Mouse (Mus musculus) forebrain, postnatal 0 days (tissue): ENCODE measurements around the gene Wnk2. TPM values are rescaled to one million over a fixed set of nuclear protein-coding genes. Genes with fewer than 3 reads are reported as not detected.

Experiments used
- ATAC-seq: fragments of 200-750 bp; cut with Nextera tagmentation; 2 replicates; pipeline ENCODE4 v1.8.0; 2017; ENCODE audit warnings: mild to moderate bottlenecking, moderate library complexity
- DNase-seq: peaks from one replicate; pipeline ENCODE4 v3.0.0-alpha.2; 2015
- H3K27ac ChIP-seq: fragments of 300-500 bp; sonication (generic); 2 replicates; pipeline ENCODE4 v1.5.1; 2014; ENCODE audit warnings: low read depth, mild to moderate bottlenecking, antibody characterized with exemption, low read length, moderate library complexity, mixed read lengths
- H3K27me3 ChIP-seq: fragments of 300-500 bp; sonication (generic); 2 replicates; pipeline ENCODE4 v1.6.1; 2014; ENCODE audit warnings: mild to moderate bottlenecking, low read length, mixed read lengths; ENCODE audit not compliant: insufficient read depth
- H3K36me3 ChIP-seq: fragments of 300-500 bp; sonication (generic); 2 replicates; pipeline ENCODE4 v1.6.1; 2014; ENCODE audit warnings: mild to moderate bottlenecking, moderate library complexity; ENCODE audit not compliant: insufficient read depth
- H3K4me1 ChIP-seq: fragments of 300-500 bp; sonication (generic); 2 replicates; pipeline ENCODE4 v1.6.1; 2014; ENCODE audit warnings: antibody characterized with exemption; ENCODE audit not compliant: insufficient read depth
- H3K4me2 ChIP-seq: fragments of 300-500 bp; sonication (generic); 2 replicates; pipeline ENCODE4 v1.6.1; 2014; ENCODE audit warnings: low read depth, mild to moderate bottlenecking, moderate library complexity
- H3K4me3 ChIP-seq: fragments of 300-500 bp; sonication (generic); 2 replicates; pipeline ENCODE4 v1.5.1; 2014; ENCODE audit warnings: low read depth, low read length, mixed read lengths
- H3K9ac ChIP-seq: fragments of 300-500 bp; sonication (generic); 2 replicates; pipeline ENCODE4 v1.6.1; 2014; ENCODE audit warnings: mild to moderate bottlenecking
- H3K9me3 ChIP-seq: fragments of 300-500 bp; sonication (generic); 2 replicates; pipeline ENCODE4 v1.6.1; 2016; ENCODE audit warnings: low read length
- CTCF ChIP-seq: sonication (generic); IDR thresholded peaks from 2 replicates; pipeline ENCODE4 v1.5.1; 2016; ENCODE audit warnings: antibody characterized with exemption, control low read depth, low read depth
- WGBS: fragments of 180-500 bp; shearing (Covaris S2); extraction: QIAGEN DNeasy Blood & Tissue Kit; methylation state at CpG from one replicate; pipeline ENCODE4 v1.1.7; 2014; 5-methylcytosine and 5-hydroxymethylcytosine counted together
- polyA plus RNA-seq: library from polyadenylated mRNA; unstranded; fragments of >200 nt; fragmentation: Nextera tagmentation; extraction: Ambion mirVana; gene quantifications from 2 replicates; pipeline ENCODE4 v1.2.1, GENCODE M21; 2015
- total RNA-seq: library from RNA; depleted of rRNA; stranded (reverse); fragments of >200 nt; gene quantifications from 2 replicates; pipeline ENCODE4 v1.2.3, GENCODE M21; 2014

Wnk2 gene
- total and polyA plus RNA-seq, 2 experiments from 2014 or later, result 15.2 to 46.6 TPM

DNA sequence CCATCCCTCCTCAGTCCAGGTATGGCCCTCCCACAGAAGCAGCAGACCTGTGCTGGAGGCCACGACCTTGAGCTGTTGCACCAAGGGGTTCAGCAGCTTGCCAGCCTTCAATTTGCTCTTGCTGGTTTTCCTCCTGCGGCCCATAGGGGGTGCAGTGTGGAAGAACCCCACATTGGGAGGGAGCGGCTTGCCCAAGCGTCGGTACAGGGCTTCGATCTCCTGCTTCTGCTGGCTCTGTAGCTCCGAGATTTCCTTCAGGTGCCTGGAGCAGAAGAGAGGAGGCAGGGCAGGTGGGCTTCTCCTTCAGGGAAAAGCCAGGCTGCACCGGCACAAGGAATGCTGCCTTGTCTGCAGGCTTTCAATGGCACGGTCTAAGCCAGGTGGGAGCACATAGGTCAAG is 95.3 kb downstream of the Wnk2 start:
- H3K36me3 ChIP-seq, result peaks cover 54% of the 10 kb centered on the region
- no peak for ATAC-seq
- DNase-seq, result peak; percentile 17

DNA sequence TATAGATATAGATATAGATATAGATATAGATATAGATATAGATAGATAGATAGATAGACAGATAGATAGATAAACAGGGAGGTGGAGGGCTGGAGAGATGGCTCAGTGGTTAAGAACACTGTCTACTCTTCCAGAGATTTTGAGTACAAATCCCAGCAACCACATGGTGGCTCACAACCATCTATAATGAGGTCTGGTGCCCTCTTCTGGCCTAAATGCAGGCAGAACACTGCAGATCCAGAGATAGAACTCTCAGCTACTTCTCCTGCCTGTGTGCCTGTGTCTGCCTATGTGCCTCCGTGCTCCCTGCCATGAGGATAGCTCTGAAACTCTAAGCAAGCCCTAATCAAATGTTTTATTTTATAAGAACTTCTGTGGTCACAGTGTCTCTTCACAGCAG is 100.4 kb downstream of the Wnk2 start:
- ATAC-seq (no peak), DNase-seq (no peak)
- Histone ChIP-seq H3K27ac (no peak overlapping the region), H3K4me2 (no peak overlapping the region), H3K36me3 (peaks cover 46% of the 10 kb centered on the region), H3K9me3 (no peaks in the 10 kb centered on the region), H3K27me3 (no peaks in the 10 kb centered on the region), H3K9ac (no peak overlapping the region), H3K4me1 (no peaks in the 10 kb centered on the region), H3K4me3 (no peak overlapping the region)
- WGBS, result 82% methylated on average over 1 of the region's 1 CpGs
- TF ChIP-seq CTCF, result no peak

More for the DNA sequence above, 95.3 kb downstream of the Wnk2 start:
- H3K4me3 ChIP-seq, result no peak overlapping the region
- no peak overlapping the region for H3K4me2 ChIP-seq
- no peaks in the 10 kb centered on the region for H3K27me3 ChIP-seq
- peak; percentile 63 for TF ChIP-seq CTCF
- H3K27ac ChIP-seq, result no peak overlapping the region
- no peaks in the 10 kb centered on the region for H3K9me3 ChIP-seq
- no peaks in the 10 kb centered on the region for H3K4me1 ChIP-seq
- no peak overlapping the region for H3K9ac ChIP-seq
- WGBS, result 44% methylated on average over 9 of the region's 9 CpGs

DNA sequence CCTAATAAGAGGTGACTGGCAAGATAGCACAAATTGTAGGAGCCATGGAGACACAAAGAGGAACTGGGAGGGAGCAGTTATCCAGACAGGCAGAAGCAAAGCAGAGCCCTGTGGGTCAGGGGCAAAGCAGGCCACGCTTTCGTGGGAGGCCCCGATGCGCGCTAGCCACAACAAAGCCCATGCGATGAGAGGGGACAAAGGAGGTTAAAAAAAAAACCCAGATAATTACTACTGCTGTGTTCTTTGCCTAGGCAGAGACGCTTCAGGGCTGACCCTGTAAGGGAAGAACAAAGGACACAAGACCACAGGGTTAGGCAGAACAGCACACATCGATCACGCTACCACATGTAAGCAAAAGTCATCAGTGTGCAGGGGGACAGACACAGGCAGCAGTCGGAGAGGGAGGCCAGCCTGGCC is 103.7 kb downstream of the Wnk2 start:
- Histone ChIP-seq H3K4me1 (no peaks in the 10 kb centered on the region), H3K9ac (no peak overlapping the region), H3K27me3 (no peaks in the 10 kb centered on the region), H3K27ac (no peak overlapping the region), H3K4me2 (no peak overlapping the region), H3K9me3 (no peaks in the 10 kb centered on the region), H3K4me3 (no peak overlapping the region), H3K36me3 (peaks cover 29% of the 10 kb centered on the region)
- no peak for TF ChIP-seq CTCF
- peak; percentile 48; the same call in 1 of the 2 replicates for ATAC-seq
- no peak for DNase-seq
- WGBS, result 18% methylated on average over 10 of the region's 10 CpGs

DNA sequence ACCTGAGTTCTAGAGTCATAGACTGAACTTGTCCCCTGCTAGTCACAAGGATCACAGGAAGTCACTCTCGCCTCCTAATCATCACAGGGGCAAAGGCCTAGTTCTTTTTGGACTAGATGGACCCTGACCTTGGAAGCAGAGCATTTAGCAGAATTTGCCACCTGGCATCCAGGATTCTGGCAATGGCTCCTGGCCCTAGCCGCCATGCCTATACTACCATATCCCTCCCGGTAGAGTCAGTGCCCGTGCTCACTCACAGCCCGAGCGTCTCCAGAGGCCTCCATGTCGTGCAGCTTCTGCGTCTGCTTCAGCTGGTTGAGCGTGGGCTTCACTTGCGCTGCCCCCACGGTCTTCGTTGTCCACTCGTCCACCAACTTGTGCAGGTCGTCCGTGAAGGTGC is 105.4 kb downstream of the Wnk2 start:
- Histone ChIP-seq H3K27ac (no peak overlapping the region), H3K9me3 (no peaks in the 10 kb centered on the region), H3K9ac (no peak overlapping the region), H3K4me2 (no peak overlapping the region), H3K4me1 (no peaks in the 10 kb centered on the region), H3K36me3 (peaks cover 32% of the 10 kb centered on the region), H3K27me3 (no peaks in the 10 kb centered on the region), H3K4me3 (no peak overlapping the region)
- ATAC-seq (no peak), DNase-seq (no peak)
- 96% methylated on average over 15 of the region's 15 CpGs for WGBS
- TF ChIP-seq CTCF, result no peak

DNA sequence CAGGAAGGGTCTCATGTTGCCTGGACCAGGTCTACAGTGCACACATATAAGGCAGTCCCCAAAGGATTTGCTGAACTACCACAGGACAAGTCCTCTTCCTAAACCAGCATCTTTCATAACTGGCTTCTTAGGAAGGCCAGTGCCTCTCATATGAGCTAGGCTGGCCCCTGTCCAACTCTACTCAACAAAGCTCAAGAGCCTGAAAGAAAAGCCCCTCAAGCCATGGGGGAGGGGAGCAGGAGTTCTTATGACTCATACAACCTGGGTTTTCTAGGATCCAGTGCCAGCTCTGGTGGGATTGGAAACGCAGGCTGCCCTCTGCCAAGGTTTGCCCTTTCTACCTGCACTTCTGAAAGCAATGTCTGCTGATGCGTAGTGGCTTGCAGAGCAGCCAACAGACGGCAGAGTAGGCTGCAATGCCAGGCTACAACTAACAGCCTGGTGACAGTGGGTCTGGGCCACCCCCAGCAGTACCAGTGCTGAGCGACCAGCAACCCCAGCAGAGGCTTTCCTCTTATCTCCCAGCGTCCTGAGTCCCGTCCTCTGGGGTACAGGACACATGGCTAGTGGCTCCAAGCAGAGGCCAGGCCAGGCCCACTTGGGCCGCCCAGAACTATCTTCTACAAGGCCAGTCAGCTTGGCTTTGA is 110.8 kb downstream of the Wnk2 start:
- ATAC-seq (peak; percentile 25; the same call in 1 of the 2 replicates), DNase-seq (peak; percentile 58)
- Histone ChIP-seq H3K27ac (no peak overlapping the region; the same call in 1 of the 2 replicates), H3K9ac (no peak overlapping the region), H3K9me3 (no peaks in the 10 kb centered on the region), H3K36me3 (peaks cover 31% of the 10 kb centered on the region), H3K4me1 (no peaks in the 10 kb centered on the region), H3K4me3 (no peak overlapping the region), H3K27me3 (no peaks in the 10 kb centered on the region), H3K4me2 (no peak overlapping the region)
- no peak for TF ChIP-seq CTCF
- WGBS, result 51% methylated on average over 7 of the region's 7 CpGs

DNA sequence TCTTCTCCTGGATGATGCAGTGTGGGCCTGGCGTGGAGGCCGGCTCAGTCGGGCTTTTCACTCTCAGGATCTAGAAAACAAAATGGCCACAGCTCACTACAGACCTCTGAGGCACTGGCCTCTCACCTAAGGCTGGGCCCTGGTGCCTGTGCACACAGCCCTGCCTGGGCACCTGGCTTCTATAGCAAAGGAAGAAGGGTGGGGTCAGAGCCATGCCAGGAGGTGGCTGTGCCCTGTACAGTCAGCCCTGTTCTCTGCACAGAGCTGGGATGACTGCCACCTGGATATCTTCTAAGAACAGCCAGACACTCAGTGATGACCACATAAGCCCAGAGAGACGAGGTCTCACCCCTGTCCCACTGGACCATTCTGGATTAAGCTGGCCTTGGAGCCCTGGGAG is 111.4 kb downstream of the Wnk2 start:
- DNase-seq (no peak), ATAC-seq (peak; percentile 25)
- Histone ChIP-seq H3K9ac (no peak overlapping the region), H3K9me3 (no peaks in the 10 kb centered on the region), H3K27ac (no peak overlapping the region), H3K36me3 (peaks cover 29% of the 10 kb centered on the region), H3K27me3 (no peaks in the 10 kb centered on the region), H3K4me3 (no peak overlapping the region), H3K4me2 (no peak overlapping the region), H3K4me1 (no peaks in the 10 kb centered on the region)
- no peak for TF ChIP-seq CTCF
- WGBS, result 88% methylated on average over 4 of the region's 4 CpGs

DNA sequence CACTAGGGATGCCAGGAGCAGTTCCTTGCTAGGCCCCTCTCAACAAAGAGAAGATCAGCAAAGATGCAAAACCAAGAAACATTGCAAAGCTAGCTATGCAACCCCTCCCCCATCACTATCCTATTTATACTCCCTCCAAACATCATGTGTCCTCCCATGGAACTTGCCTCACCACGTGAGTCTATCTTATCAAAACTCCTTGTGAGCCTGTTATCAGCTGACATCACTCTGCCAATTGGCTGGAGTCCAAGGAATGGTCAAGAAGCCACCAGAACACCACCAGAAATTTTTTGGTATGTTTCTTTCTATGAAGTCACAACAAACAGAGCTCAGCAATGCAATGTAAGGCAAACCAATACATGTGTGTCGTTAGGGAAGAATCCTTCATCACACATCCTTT is 116.8 kb downstream of the Wnk2 start:
- no peak for TF ChIP-seq CTCF
- Histone ChIP-seq H3K9ac (no peak overlapping the region), H3K36me3 (peaks cover 10% of the 10 kb centered on the region), H3K9me3 (no peaks in the 10 kb centered on the region), H3K4me1 (no peaks in the 10 kb centered on the region; the same call in 1 of the 2 replicates), H3K27me3 (no peaks in the 10 kb centered on the region), H3K4me3 (no peak overlapping the region), H3K4me2 (no peak overlapping the region), H3K27ac (no peak overlapping the region)
- ATAC-seq, result no peak
- WGBS, result 88% methylated on average over 2 of the region's 2 CpGs
- DNase-seq, result no peak
